Mouse (Mus musculus) activated CD4-positive, CD25-positive, alpha-beta regulatory T cell (primary cell): ENCODE measurements around the gene 6720489N17Rik. TPM values are rescaled to one million over a fixed set of nuclear protein-coding genes. Genes with fewer than 3 reads are reported as not detected.

Source experiments
- polyA plus RNA-seq, 2 experiments: library from polyadenylated mRNA; unstranded; fragments of 100-300 nt; shearing (Covaris generic); gene quantifications; one replicate each; pipeline ENCODE4 v1.2.1; 2017

6720489N17Rik gene
- 1 to 10 TPM; 2.0 to 2.3 TPM for polyA plus RNA-seq

DNA sequence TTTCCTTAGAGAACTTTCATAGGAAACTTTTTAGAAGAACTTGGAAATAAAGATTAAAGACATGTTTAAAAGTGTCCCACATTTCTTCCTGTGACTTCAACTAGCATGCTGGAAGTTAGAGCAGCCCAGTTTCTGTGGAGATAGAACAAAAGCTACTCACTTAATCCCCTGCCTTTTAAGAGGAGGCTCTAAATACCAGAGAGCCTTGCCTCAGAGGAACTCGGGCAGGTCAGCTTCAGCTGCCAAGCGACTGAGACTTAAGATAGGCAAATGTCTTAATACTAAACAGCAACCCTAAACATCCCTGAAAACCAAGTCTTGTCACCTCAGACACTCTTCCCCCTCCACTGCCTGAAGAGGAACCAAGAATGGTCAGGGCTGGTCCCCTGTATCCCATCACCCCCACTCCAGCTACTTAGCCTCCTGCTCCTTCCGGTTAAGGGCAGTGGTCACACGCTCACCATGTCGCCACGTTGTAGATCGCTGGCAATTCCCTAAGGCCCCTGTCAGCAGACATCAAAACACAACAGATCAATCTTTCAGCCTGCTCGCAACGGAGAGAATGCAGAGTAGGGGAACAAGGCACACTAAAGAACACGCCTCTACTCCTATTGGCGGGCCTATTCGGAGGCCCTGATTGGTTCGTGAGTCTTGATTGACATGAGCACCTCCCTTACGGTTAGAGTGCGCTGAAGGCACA, at the start of gene 6720489N17Rik:
Gene 6720489N17Rik (minus strand): TSS at position 606 of the 700 bp plus-strand sequence.

DNA sequence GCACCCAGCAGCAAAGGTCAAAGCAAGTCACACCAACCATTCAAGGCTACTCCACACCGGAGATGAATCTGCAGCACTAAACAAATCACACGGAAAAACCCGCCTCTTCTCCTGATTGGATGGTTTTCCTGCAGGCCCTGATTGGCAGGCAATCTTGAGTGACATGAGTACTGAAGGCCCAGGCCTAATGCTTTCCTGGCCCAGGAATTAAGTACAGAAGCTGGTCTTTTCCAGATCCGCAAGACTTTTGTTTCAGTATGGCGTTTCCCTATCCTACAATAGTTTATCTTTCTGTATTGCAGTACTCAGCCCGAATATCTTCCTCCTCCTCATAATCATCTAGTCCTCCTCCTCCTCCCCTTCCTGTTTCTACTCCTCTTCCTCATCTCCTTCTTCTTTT, 52.9 kb downstream of the 6720489N17Rik start, which contains the start of gene Zfp934:
Gene Zfp934 (minus strand): TSS at position 101 of the 400 bp plus-strand sequence.

DNA sequence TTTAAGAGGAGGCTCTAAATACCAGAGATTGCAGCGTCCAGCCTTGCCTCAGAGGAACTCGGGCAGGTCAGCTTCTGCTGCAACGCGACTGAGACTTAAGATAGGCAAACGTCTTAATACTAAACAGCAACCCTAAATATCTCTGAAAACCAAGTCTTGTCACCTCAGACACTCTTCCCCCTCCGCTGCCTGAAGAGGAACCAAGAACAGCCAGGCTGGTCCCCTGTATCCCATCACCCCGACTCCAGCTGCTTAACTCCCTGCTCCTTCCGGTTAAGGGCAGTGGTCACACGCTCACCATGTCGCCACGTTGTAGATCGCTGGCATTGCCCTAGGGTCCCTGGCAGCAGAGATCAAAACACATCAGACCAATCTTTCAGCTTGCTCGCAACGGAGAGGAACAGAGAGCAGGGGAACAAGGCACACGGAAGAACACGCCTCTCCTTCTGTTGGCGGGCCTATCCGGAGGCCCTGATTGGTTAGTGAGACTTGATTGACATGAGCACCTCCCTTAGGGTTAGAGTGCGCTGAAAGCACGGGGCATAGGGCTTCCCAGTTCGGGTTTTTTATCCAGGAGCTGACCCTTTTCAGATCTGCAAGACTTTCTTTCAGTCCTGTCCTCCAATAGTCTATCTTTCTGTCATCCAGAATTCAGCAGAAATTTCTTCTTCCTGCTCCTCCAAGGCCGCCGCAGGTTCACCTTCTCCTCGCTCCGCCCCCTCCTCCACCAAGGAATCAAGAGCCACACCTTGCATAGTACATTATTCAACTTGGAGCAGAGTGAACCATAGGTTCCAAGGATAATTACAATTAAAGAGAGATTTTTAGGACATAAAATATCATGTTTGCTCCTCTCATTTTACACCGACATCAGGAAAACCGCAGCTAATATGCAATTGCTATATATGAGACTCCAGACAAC, 65.5 kb downstream of the 6720489N17Rik start, which contains the start of gene Zfp935:
Gene Zfp935 (minus strand): TSS at position 323 of the 922 bp plus-strand sequence.

Other genes with a start within 250 kb of the 6720489N17Rik start
- gene Gm3604, start 241.0 kb downstream of the 6720489N17Rik start, polyA plus RNA-seq = 1 to 10 TPM; 5.2 TPM
- 10 to 100 TPM in 1 of 2 experiments, 1 to 10 TPM in 1; 8.9 to 12.3 TPM for gene Gm49359, start 157.3 kb downstream of the 6720489N17Rik start, polyA plus RNA-seq
- not detected for gene Zfp935, start 65.7 kb downstream of the 6720489N17Rik start, polyA plus RNA-seq
- gene Zfp934, start 53.0 kb downstream of the 6720489N17Rik start, polyA plus RNA-seq = 10 to 100 TPM in 1 of 2 experiments, 1 to 10 TPM in 1; 7.5 to 13.5 TPM
- gene Platr25, start 136.5 kb upstream of the 6720489N17Rik start, polyA plus RNA-seq = 10 to 100 TPM; 13.1 to 15.8 TPM
- gene Gm5141, start 161.6 kb upstream of the 6720489N17Rik start, polyA plus RNA-seq = 1 to 10 TPM; 4.8 to 6.5 TPM
- gene Fbp2, start 234.2 kb upstream of the 6720489N17Rik start, polyA plus RNA-seq = not detected